Mouse (Mus musculus) gastrocnemius, postnatal 25 days (tissue): ENCODE measurements around the gene Adora3. TPM values are rescaled to one million over a fixed set of nuclear protein-coding genes. Genes with fewer than 3 reads are reported as not detected.

Experiments used
- DNase-seq: peaks from one replicate; pipeline ENCODE4 v3.0.0; 2022
- total RNA-seq, 2 experiments: library from RNA; stranded (reverse); gene quantifications; 1 replicate in 1 of 2; 2 replicates in 1 of 2; pipeline ENCODE4 v1.2.3; 2021

Adora3 gene
- total RNA-seq, 2 experiments from 2014 or later, result 0.21 TPM; not detected in 1

DNA sequence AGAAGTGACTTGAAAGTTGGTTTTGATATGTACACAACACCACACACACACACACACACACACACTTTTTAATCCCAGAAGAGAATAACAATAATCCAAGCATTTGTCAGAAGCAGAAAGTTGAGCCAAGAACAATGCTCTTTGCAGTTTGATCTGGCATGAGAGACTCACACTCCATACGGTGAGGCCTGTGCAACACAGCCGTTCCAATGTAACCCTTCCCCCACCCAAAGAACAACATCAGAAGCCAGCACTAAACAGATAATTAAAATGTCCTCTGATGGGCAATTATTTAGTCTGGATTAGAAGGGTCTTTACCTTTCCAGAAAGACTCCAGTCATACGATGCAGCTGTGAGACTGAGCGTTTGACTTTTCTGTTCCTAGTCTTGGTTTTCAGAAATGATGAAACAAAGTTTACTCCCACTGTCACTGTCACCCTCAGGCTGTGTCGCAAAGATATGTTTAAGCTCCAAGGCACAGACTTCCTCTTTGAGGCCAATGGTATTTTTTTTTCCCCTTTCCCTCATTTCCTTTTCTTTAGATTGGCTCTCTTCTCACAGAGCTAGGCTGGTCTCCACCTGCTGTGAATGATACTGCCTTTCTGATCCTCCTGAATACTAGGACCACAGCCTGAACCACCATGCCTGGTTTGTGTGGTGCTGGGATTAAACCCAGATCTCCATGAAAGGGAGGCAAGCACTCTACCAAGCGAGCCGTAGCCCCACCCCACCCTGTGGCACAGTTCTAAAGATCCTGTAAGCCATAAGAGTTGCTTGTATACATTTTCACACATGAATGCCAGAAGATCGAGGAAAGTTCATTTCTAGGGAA, 61.8 kb downstream of the Adora3 start, which contains the start of gene I830077J02Rik:
Gene I830077J02Rik, minus strand, starts transcription at position 425 of the 832 bp plus-strand sequence.
- no peak for DNase-seq

GRCm38 (mm10) chr3:105933926-105934325, 63.3 kb downstream of the Adora3 start:
- DNase-seq, result no peak

DNA sequence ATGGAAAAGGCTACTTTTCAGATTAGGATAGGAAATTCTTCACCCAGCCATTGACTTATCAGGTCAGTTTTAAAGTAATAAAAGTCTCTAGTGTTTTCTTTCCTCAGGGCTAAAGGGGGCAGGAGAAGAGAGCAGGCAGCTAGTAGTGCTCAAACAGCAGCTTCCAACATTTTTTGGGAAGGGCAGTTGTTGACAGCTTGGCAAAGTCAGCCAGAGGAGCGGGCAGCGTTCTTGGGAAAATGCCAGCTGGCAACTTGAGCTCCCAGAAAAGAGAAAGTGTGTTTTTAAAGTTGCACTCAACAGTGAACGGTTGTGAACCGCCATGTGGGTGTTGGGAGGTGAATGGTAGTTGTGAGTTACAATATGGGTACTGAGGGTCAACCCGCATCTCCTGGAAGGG, 64.4 kb downstream of the Adora3 start:
- no peak for DNase-seq

GRCm38 (mm10) chr3:105936111-105936510, 65.5 kb downstream of the Adora3 start:
- DNase-seq, result no peak

GRCm38 (mm10) chr3:105951348-105951747, 80.7 kb downstream of the Adora3 start:
- DNase-seq, result no peak

GRCm38 (mm10) chr3:105957235-105957634, 86.6 kb downstream of the Adora3 start:
- no peak for DNase-seq

DNA sequence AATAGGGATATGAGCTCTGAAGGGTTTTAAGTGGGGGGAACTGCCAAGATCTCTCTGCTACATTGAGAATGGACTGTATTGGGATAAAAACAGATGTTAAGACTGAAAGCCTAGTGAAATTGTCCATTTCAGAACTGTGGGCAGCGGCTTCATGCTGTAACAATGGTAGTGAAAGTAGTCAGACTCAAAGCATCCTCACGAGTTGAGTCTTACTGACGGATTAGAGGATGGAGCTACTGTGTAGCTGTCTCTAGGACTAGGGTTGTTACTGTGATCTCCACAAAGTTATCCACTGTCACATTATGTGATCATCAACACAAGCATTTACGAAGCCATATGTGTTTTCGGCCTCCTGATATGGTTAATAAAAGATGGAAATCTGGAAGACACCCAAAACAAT, 87.5 kb downstream of the Adora3 start:
- DNase-seq, result no peak

Other genes starting within 250 kb of the Adora3 start
- 1 to 10 TPM; 7.8 to 8.1 TPM for gene Ddx20, start 183.3 kb upstream of the Adora3 start, total RNA-seq
- gene Inka2, start 166.3 kb upstream of the Adora3 start, total RNA-seq, result 1 to 10 TPM; 2.6 to 6.0 TPM
- 10 to 100 TPM; 77.6 to 84.2 TPM for gene Rap1a, start 69.5 kb upstream of the Adora3 start, total RNA-seq
- not detected for gene Tmigd3, start within 50 bp of the Adora3 start, total RNA-seq
- under 1 TPM; 0.28 to 0.64 TPM for gene I830077J02Rik, start 61.8 kb downstream of the Adora3 start, total RNA-seq
- gene Wdr77, start 88.5 kb downstream of the Adora3 start, total RNA-seq, result 10 to 100 TPM; 26.8 to 27.2 TPM
- 100 to 1,000 TPM; 671 to 699 TPM for gene Atp5f1, start 89.2 kb downstream of the Adora3 start, total RNA-seq
- under 1 TPM; 0.51 to 0.64 TPM for gene Ovgp1, start 102.9 kb downstream of the Adora3 start, total RNA-seq
- not detected for gene Pifo, start 143.8 kb downstream of the Adora3 start, total RNA-seq
- gene Chil5, start 162.0 kb downstream of the Adora3 start, total RNA-seq, result under 1 TPM in 1 of 2 experiments, not detected in 1; 0.28 TPM
- gene Chia1, start 242.4 kb downstream of the Adora3 start, total RNA-seq, result not detected